7 mouse cellular contexts compared by ENCODE assay signal in the genomic region with DNA sequence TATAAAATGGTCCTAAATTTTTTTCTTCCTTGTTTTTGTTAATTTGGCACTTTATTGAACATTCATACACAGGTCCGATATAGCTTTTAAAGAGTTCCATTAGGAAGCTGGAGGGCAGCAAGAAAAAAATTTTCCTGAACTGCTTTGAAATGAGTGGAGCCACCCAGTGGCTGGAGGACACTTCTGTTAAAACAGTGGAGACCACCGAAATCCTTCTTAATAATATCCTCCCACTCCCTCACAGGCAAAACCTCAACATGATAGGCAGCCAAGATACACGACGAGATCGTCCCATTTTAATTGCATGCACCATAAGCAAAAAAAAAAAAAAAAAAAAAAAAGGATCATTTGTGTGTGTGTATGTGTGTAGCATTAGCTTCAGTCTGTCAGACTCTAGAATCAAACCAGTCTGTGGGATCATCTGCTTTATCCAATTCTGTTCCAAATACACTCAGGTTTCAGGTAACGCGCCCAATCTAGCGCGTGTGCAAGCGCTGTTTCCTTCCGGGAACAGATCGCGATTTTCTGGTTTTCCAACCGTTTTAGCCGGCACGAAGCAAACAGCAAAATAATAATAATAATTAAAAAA. TPM values are rescaled to one million over a fixed set of nuclear protein-coding genes. Genes with fewer than 3 reads are reported as not detected.
DNase-seq lines count a peak whose midpoint lies in the region; ATAC-seq and TF ChIP-seq lines count a peak whose summit lies in the region.

No protein-coding gene starts in this region.

- H3K4me2 ChIP-seq in forebrain, postnatal 0 days (ENCODE audit: low read depth): peak overlapping the region; percentile 50
- peak overlapping the region; percentile 52 for H3K4me2 ChIP-seq in lung, embryonic 15.5 days

- peak overlapping the region; percentile 93 for H3K9ac ChIP-seq in forebrain, postnatal 0 days
- H3K9ac ChIP-seq in lung, embryonic 15.5 days: peak overlapping the region; percentile 92

- WGBS in forebrain, postnatal 0 days: 1% methylated on average over 16 of the region's 16 CpGs
- WGBS in lung, embryonic 15.5 days: under 1% methylated on average over 16 of the region's 16 CpGs

- DNase-seq in 3134 (ENCODE audit: extremely low read depth, insufficient read length, low spot score) (peak; percentile 35), A20 (ENCODE audit: low read depth, low spot score) (peak; percentile 69)
- DNase-seq in cerebellum, adult 11-12 months: peak; percentile 30
- peak; percentile 73 for DNase-seq in forebrain, postnatal 0 days
- peak; percentile 15 for DNase-seq in kidney, adult 8-10 months
- DNase-seq in retina, postnatal 7 days (ENCODE audit: low read depth, low spot score): peak; percentile 25

- peaks cover 13% of the 10 kb centered on the region; the same call in 1 of the 2 replicates for H3K4me1 ChIP-seq in forebrain, postnatal 0 days (ENCODE audit: insufficient read depth)
- peaks cover 12% of the 10 kb centered on the region for H3K4me1 ChIP-seq in lung, embryonic 15.5 days

- H3K27ac ChIP-seq in forebrain, postnatal 0 days (ENCODE audit: low read depth, low read length): peak overlapping the region; percentile 100
- H3K27ac ChIP-seq in lung, embryonic 15.5 days: peak overlapping the region; percentile 100

- ATAC-seq in forebrain, postnatal 0 days: no peak
- ATAC-seq in lung, embryonic 15.5 days (ENCODE audit: borderline replicate concordance, extremely low read depth, low FRiP score, low TSS enrichment): no peak

- peak; percentile 55 for TF ChIP-seq CTCF in forebrain, postnatal 0 days (IDR thresholded peaks at IDR 0.05; ENCODE audit: low read depth)

- no peaks in the 10 kb centered on the region for H3K27me3 ChIP-seq in forebrain, postnatal 0 days (ENCODE audit: insufficient read depth, low read length)
- no peaks in the 10 kb centered on the region for H3K27me3 ChIP-seq in lung, embryonic 15.5 days

- H3K4me3 ChIP-seq in forebrain, postnatal 0 days (ENCODE audit: low read depth, low read length): peak overlapping the region; percentile 97
- H3K4me3 ChIP-seq in lung, embryonic 15.5 days: peak overlapping the region; percentile 79

- H3K36me3 ChIP-seq in forebrain, postnatal 0 days (ENCODE audit: insufficient read depth): peaks cover 17% of the 10 kb centered on the region
- peaks cover 18% of the 10 kb centered on the region for H3K36me3 ChIP-seq in lung, embryonic 15.5 days

- H3K9me3 ChIP-seq in forebrain, postnatal 0 days (ENCODE audit: low read length): no peaks in the 10 kb centered on the region
- no peaks in the 10 kb centered on the region for H3K9me3 ChIP-seq in lung, embryonic 15.5 days

RNA-seq across cellular contexts. Expression of a gene that starts 29.3 kb away (rescaled TPM):
- total RNA-seq in forebrain, postnatal 0 days (2014; rRNA removed): not detected in 2 replicates
- not detected in 2 replicates for polyA plus RNA-seq in forebrain, postnatal 0 days (2015; fragmentation: Nextera tagmentation; extraction: Ambion mirVana)
- 0.21 TPM in 1 of 2 replicates, not detected in the other for polyA plus RNA-seq in lung, embryonic 15.5 days (2015; fragmentation: Nextera tagmentation; extraction: Ambion mirVana)

Comparison
In these comparisons a context has a peak if more than half of its experiments do, and no peak if none do; other contexts are left out.
1. DNase-seq: peak in every context shown above with its lines; median percentile 73 in forebrain, postnatal 0 days; 69 in A20; 35 in 3134; 30 in cerebellum, adult 11-12 months; 25 in retina, postnatal 7 days; 15 in kidney, adult 8-10 months.